Mouse (Mus musculus) CH12.LX (cell line): Measurements from ENCODE around the gene Uts2r. TPM values are rescaled to one million over a fixed set of nuclear protein-coding genes. Genes with fewer than 3 reads are reported as not detected.

ENCODE experiments used
- DNase-seq: peaks from one replicate; pipeline ENCODE4 v3.0.0-alpha.2; 2013; ENCODE audit errors: extremely low read depth
- H3K27ac ChIP-seq: 2 replicates; pipeline ENCODE4 v1.5.1; 2012; ENCODE audit warnings: low read depth, mild to moderate bottlenecking, control low read depth, moderate library complexity; ENCODE audit not compliant: insufficient read depth
- H3K27me3 ChIP-seq: replicated peaks from 2 replicates; pipeline ENCODE3; 2012; ENCODE audit warnings: inconsistent platforms
- H3K36me3 ChIP-seq, 2 experiments: replicated peaks in 1 of 2; 2 replicates each; pipeline versions ENCODE3 to v1.6.1; 2012; ENCODE audit warnings: inconsistent platforms in 1 of 2, low read length in 1 of 2, mild to moderate bottlenecking in 1 of 2, mixed read lengths in 1 of 2, moderate library complexity in 1 of 2; ENCODE audit not compliant: control insufficient read depth in 1 of 2, insufficient read depth in 1 of 2
- H3K4me1 ChIP-seq, 2 experiments: 2 replicates each; pipeline ENCODE4 v1.6.1; 2012; ENCODE audit warnings: inconsistent platforms in 1 of 2, moderate library complexity in 1 of 2; ENCODE audit not compliant: insufficient read depth in 2 of 2, control insufficient read depth in 1 of 2
- H3K4me2 ChIP-seq: 2 replicates; pipeline ENCODE4 v1.6.1; 2012; ENCODE audit warnings: low read depth, mild to moderate bottlenecking, control low read depth; ENCODE audit not compliant: poor library complexity, insufficient read depth, severe bottlenecking
- H3K4me3 ChIP-seq, 3 experiments: fragments of 150-350 bp in 1 of 3; sonication (generic) in 1 of 3; replicated peaks in 1 of 3; 2 replicates each; pipeline versions ENCODE3 to v1.5.1; 2011 to 2012; ENCODE audit warnings: low read depth in 2 of 3, low read length in 2 of 3, mild to moderate bottlenecking in 2 of 3, moderate library complexity in 2 of 3, control low read depth in 1 of 3, improper control_type of control experiment in 1 of 3, inconsistent platforms in 1 of 3, mixed read lengths in 1 of 3; ENCODE audit not compliant: poor library complexity in 1 of 3
- H3K79me2 ChIP-seq: replicated peaks from 2 replicates; pipeline ENCODE4 v1.6.1; 2012; ENCODE audit warnings: mild to moderate bottlenecking, moderate library complexity; ENCODE audit not compliant: control insufficient read depth, poor library complexity, insufficient read depth, severe bottlenecking; ENCODE audit errors: extremely low read depth
- H3K9ac ChIP-seq: 2 replicates; pipeline ENCODE4 v1.6.1; 2012; ENCODE audit warnings: low read depth, mild to moderate bottlenecking, control low read depth, moderate library complexity; ENCODE audit not compliant: insufficient read depth
- H3K9me3 ChIP-seq: replicated peaks from 2 replicates; pipeline ENCODE3; 2012; ENCODE audit warnings: low read length, inconsistent platforms, mixed read lengths
- BHLHE40 ChIP-seq: IDR thresholded peaks from 2 replicates; pipeline ENCODE4 v1.6.1; 2011; ENCODE audit warnings: mild to moderate bottlenecking, low read depth, low read length, improper control_type of control experiment
- CHD2 ChIP-seq: IDR thresholded peaks from 2 replicates; pipeline ENCODE4 v1.6.1; 2011; ENCODE audit warnings: low read length, improper control_type of control experiment
- CTCF ChIP-seq, 2 experiments: IDR thresholded peaks in 1 of 2; conservative IDR thresholded peaks in 1 of 2; 2 replicates each; pipeline ENCODE4 v1.5.1; 2011 to 2012; ENCODE audit warnings: low read depth in 2 of 2, low read length in 2 of 2, improper control_type of control experiment in 1 of 2, inconsistent platforms in 1 of 2, mild to moderate bottlenecking in 1 of 2, moderate library complexity in 1 of 2
- E2F4 ChIP-seq: IDR thresholded peaks from 2 replicates; pipeline ENCODE4 v1.6.1; 2011; ENCODE audit warnings: low read depth, low read length, improper control_type of control experiment; ENCODE audit not compliant: insufficient replicate concordance
- ELF1 ChIP-seq: IDR thresholded peaks from 2 replicates; pipeline ENCODE4 v1.6.1; 2014; ENCODE audit warnings: low read depth, mild to moderate bottlenecking, inconsistent platforms, low read length, improper control_type of control experiment
- GABPA ChIP-seq: IDR thresholded peaks from 2 replicates; pipeline ENCODE4 v1.6.1; 2012; ENCODE audit warnings: low read depth, low read length, improper control_type of control experiment, inconsistent platforms; ENCODE audit not compliant: insufficient replicate concordance
- HCFC1 ChIP-seq: IDR thresholded peaks from 2 replicates; pipeline ENCODE4 v1.6.1; 2012; ENCODE audit warnings: low read depth, mild to moderate bottlenecking, inconsistent platforms, low read length, improper control_type of control experiment
- IRF4 ChIP-seq: IDR thresholded peaks from 2 replicates; pipeline ENCODE4 v1.6.1; 2014; ENCODE audit warnings: low read depth, mild to moderate bottlenecking, inconsistent platforms, low read length, improper control_type of control experiment
- JUN ChIP-seq: IDR thresholded peaks from 2 replicates; pipeline ENCODE4 v1.6.1; 2011; ENCODE audit warnings: low read depth, mild to moderate bottlenecking, low read length, improper control_type of control experiment, moderate library complexity; ENCODE audit not compliant: insufficient read depth
- JUND ChIP-seq: conservative IDR thresholded peaks from 2 replicates; pipeline ENCODE4 v1.6.1; 2011; ENCODE audit warnings: low read depth, low read length, improper control_type of control experiment
- KAT2A ChIP-seq: IDR thresholded peaks from 2 replicates; pipeline ENCODE4 v1.6.1; 2012; ENCODE audit warnings: low read length, improper control_type of control experiment, inconsistent platforms; ENCODE audit not compliant: insufficient replicate concordance
- MAFK ChIP-seq: IDR thresholded peaks from 2 replicates; pipeline ENCODE4 v1.6.1; 2011; ENCODE audit warnings: low read length, improper control_type of control experiment; ENCODE audit not compliant: insufficient replicate concordance
- MAX ChIP-seq: IDR thresholded peaks from 2 replicates; pipeline ENCODE4 v1.6.1; 2011; ENCODE audit warnings: low read length, improper control_type of control experiment
- MAZ ChIP-seq: IDR thresholded peaks from 2 replicates; pipeline ENCODE4 v1.6.1; 2012; ENCODE audit warnings: low read depth, mild to moderate bottlenecking, inconsistent platforms, low read length, improper control_type of control experiment, moderate library complexity
- MEF2A ChIP-seq: IDR thresholded peaks from 2 replicates; pipeline ENCODE4 v1.6.1; 2014; ENCODE audit warnings: low read depth, mild to moderate bottlenecking, inconsistent platforms, low read length, improper control_type of control experiment, borderline replicate concordance
- MXI1 ChIP-seq: IDR thresholded peaks from 2 replicates; pipeline ENCODE4 v1.6.1; 2011; ENCODE audit warnings: mild to moderate bottlenecking, low read depth, low read length, improper control_type of control experiment
- MYC ChIP-seq: IDR thresholded peaks from 2 replicates; pipeline ENCODE4 v1.6.1; 2011; ENCODE audit warnings: low read depth, mild to moderate bottlenecking, improper control_type of control experiment, low read length
- NELFE ChIP-seq: IDR thresholded peaks from 2 replicates; pipeline ENCODE4 v1.6.1; 2011; ENCODE audit warnings: low read depth, low read length, improper control_type of control experiment
- NRF1 ChIP-seq: IDR thresholded peaks from 2 replicates; pipeline ENCODE4 v1.6.1; 2014; ENCODE audit warnings: low read depth, mild to moderate bottlenecking, inconsistent platforms, low read length, improper control_type of control experiment, moderate library complexity
- POLR2A ChIP-seq: IDR thresholded peaks from 2 replicates; pipeline ENCODE4 v1.6.1; 2011; ENCODE audit warnings: low read depth, mild to moderate bottlenecking, improper control_type of control experiment, low read length
- POLR2AphosphoS2 ChIP-seq: IDR thresholded peaks from 2 replicates; pipeline ENCODE4 v1.6.1; 2011; ENCODE audit warnings: low read depth, low read length, improper control_type of control experiment
- RAD21 ChIP-seq: IDR thresholded peaks from 2 replicates; pipeline ENCODE4 v1.6.1; 2011; ENCODE audit warnings: low read depth, mild to moderate bottlenecking, low read length, improper control_type of control experiment, moderate library complexity
- RCOR1 ChIP-seq: conservative IDR thresholded peaks from 2 replicates; pipeline ENCODE4 v1.6.1; 2012; ENCODE audit warnings: low read depth, mild to moderate bottlenecking, inconsistent platforms, low read length, improper control_type of control experiment
- SIN3A ChIP-seq: IDR thresholded peaks from 2 replicates; pipeline ENCODE4 v1.6.1; 2012; ENCODE audit warnings: low read length, improper control_type of control experiment, inconsistent platforms
- TBP ChIP-seq: conservative IDR thresholded peaks from 2 replicates; pipeline ENCODE4 v1.6.1; 2011; ENCODE audit warnings: low read depth, low read length, improper control_type of control experiment
- TCF12 ChIP-seq: IDR thresholded peaks from 2 replicates; pipeline ENCODE4 v1.6.1; 2014; ENCODE audit warnings: low read depth, mild to moderate bottlenecking, inconsistent platforms, low read length, improper control_type of control experiment
- UBTF ChIP-seq: IDR thresholded peaks from 2 replicates; pipeline ENCODE4 v1.6.1; 2012; ENCODE audit warnings: low read depth, mild to moderate bottlenecking, inconsistent platforms, low read length, improper control_type of control experiment, moderate library complexity
- USF1 ChIP-seq: IDR thresholded peaks from 2 replicates; pipeline ENCODE4 v1.6.1; 2014; ENCODE audit warnings: low read depth, mild to moderate bottlenecking, inconsistent platforms, low read length, improper control_type of control experiment
- USF2 ChIP-seq: conservative IDR thresholded peaks from 2 replicates; pipeline ENCODE4 v1.6.1; 2011; ENCODE audit warnings: low read depth, low read length, improper control_type of control experiment
- ZC3H11A ChIP-seq: IDR thresholded peaks from 2 replicates; pipeline ENCODE4 v1.6.1; 2012; ENCODE audit warnings: low read depth, mild to moderate bottlenecking, inconsistent platforms, low read length, improper control_type of control experiment
- ZKSCAN1 ChIP-seq: IDR thresholded peaks from 2 replicates; pipeline ENCODE4 v1.6.1; 2012; ENCODE audit warnings: low read depth, inconsistent platforms, low read length, improper control_type of control experiment, borderline replicate concordance
- ZMIZ1 ChIP-seq: IDR thresholded peaks from 2 replicates; pipeline ENCODE4 v1.6.1; 2012; ENCODE audit warnings: low read depth, mild to moderate bottlenecking, inconsistent platforms, low read length, improper control_type of control experiment
- ZNF384 ChIP-seq: IDR thresholded peaks from 2 replicates; pipeline ENCODE4 v1.6.1; 2012; ENCODE audit warnings: low read depth, low read length, improper control_type of control experiment, inconsistent platforms
- dilution Hi-C: fragments of 300-500 bp; cut with MboI; formaldehyde crosslinking; loops from 2 replicates; pipeline ENCODE4 v1.14.3; 2020; ENCODE audit warnings: low sequenced_read_pairs; ENCODE audit not compliant: extremely low pct_unique_long_range_greater_than_20kb, extremely low pct_ligation_motif_present
- in situ Hi-C: fragments of 300-500 bp; cut with MboI; formaldehyde crosslinking; loops from 3 replicates; pipeline ENCODE4 v1.14.3; 2019; ENCODE audit warnings: low sequenced_read_pairs, low pct_ligation_motif_present, low pct_unique_long_range_greater_than_20kb, mixed read lengths
- polyA plus RNA-seq: library from polyadenylated mRNA; unstranded; fragments of >175 nt; gene quantifications from 2 replicates; pipeline ENCODE4 v1.2.1, GENCODE M21; 2012; ENCODE audit warnings: low read depth; ENCODE audit not compliant: insufficient read length
- total RNA-seq, 2 experiments: library from RNA; depleted of rRNA; stranded (reverse); fragments of 300-350 nt in 1 of 2; fragments of >200 nt in 1 of 2; gene quantifications; 2 replicates each; pipeline ENCODE4 v1.2.3; 2012 to 2014

Uts2r gene
- total and polyA plus RNA-seq, 3 experiments = not detected

DNA sequence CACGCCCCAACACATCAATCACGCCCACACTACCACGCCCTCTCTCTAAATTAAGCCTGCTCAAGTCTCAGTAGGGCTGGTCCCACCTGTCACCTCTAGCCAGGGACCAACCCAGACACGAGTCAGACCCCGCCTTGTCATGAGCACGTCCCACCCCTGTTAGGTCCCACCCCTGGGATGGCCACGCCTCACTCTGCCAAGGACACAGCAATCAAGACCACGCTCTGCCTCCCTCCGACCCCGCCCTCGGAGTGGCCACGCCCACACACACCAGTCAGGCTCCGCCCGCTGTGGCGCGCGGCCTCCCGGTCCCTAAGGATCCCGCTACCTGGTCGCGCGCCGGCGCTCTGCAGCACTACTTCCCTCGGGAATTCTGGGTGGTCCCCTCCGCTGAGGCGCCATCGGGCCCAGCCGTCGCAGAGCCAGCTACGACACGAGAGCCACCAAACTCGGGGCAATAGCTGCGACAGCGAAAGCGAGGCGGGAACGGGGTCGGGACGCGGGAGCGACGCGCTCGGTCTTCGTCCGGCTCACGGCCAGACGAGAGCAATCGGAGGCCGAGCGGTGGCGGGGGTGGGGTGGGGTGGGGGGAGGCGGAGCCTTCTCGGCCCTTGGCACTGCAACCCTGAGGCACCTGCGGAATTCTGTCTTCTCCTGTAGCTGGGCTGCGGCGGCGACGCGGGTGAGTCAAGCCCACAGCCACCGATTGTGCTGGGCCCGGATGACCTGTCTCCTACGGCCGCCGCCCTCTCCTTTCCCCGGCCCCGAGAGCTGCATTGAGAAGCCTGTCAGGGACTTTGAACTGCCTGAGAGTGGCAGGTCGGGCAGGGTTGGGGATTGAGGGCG lies 44.3 kb downstream of the Uts2r start, which contains the start of the genes Hexdc and Ogfod3:
Gene Hexdc (plus strand): TSS at position 273 of the 846 bp plus-strand sequence.
Gene Ogfod3 (minus strand): TSS at position 551 of the 846 bp plus-strand sequence.
- in situ Hi-C loops (loop anchor here (5.0 kb wide), 1 partner anchor 142 kb away; the partner anchor contains the start of gene Sectm1b), dilution Hi-C loops (no loop called here)
- Histone ChIP-seq H3K4me1 (peaks cover 4 to 19% of the 10 kb centered on the region in 2 experiments), H3K9me3 (no peaks in the 10 kb centered on the region), H3K79me2 (no peaks in the 10 kb centered on the region), H3K36me3 (peaks cover 0 to 23% of the 10 kb centered on the region in 2 experiments), H3K27ac (peak within 1 kb of the TSS; percentile 64), H3K27me3 (no peaks in the 10 kb centered on the region), H3K4me2 (peak within 1 kb of the TSS; percentile 86), H3K9ac (peak within 1 kb of the TSS; percentile 81), H3K4me3 (peak within 1 kb of the TSS; percentile 75 to 89 (median 88))
- DNase-seq = peak; percentile 100
- TF ChIP-seq JUND = no peak
- peak; percentile 96 for TF ChIP-seq ZMIZ1
- TF ChIP-seq TCF12 = peak; percentile 67
- 0 out of 2 replicates have a peak, but pooled peaks have one; percentile 25 for TF ChIP-seq BHLHE40
- no peak for TF ChIP-seq CTCF (conservative IDR thresholded peaks at IDR 0.05 in 1 of 2, IDR thresholded peaks at IDR 0.05 in 1 of 2; ENCODE audit: low read depth in 2 of 2, low read length in 2 of 2)
- no peak for TF ChIP-seq JUN
- TF ChIP-seq ZC3H11A = no peak
- no peak for TF ChIP-seq ZNF384
- TF ChIP-seq ELF1 = peak; percentile 65
- no peak for TF ChIP-seq ZKSCAN1
- peak; percentile 85; the same call in 1 of the 2 replicates for TF ChIP-seq E2F4
- peak; percentile 91 for TF ChIP-seq SIN3A
- TF ChIP-seq MEF2A = peak; percentile 60
- peak; percentile 90 for TF ChIP-seq POLR2A
- peak; percentile 86; the same call in 1 of the 2 replicates for TF ChIP-seq POLR2AphosphoS2
- 0 out of 2 replicates have a peak, but pooled peaks have one; percentile 40 for TF ChIP-seq RCOR1
- peak; percentile 60; the same call in 1 of the 2 replicates for TF ChIP-seq KAT2A
- peak; percentile 72 for TF ChIP-seq IRF4
- TF ChIP-seq NELFE = peak; percentile 94
- TF ChIP-seq MYC = peak; percentile 78
- TF ChIP-seq CHD2 = peak; percentile 79
- no peak; the same call in 1 of the 2 replicates for TF ChIP-seq GABPA
- no peak for TF ChIP-seq USF1
- no peak for TF ChIP-seq MAFK
- no peak; the same call in 1 of the 2 replicates for TF ChIP-seq MAX
- 0 out of 2 replicates have a peak, but pooled peaks have one; percentile 60 for TF ChIP-seq UBTF
- peak; percentile 80 for TF ChIP-seq HCFC1
- TF ChIP-seq MXI1 = peak; percentile 97; the same call in 1 of the 2 replicates
- no peak for TF ChIP-seq TBP
- TF ChIP-seq RAD21 = no peak
- TF ChIP-seq NRF1 = peak; percentile 78
- no peak for TF ChIP-seq USF2
- peak; percentile 90 for TF ChIP-seq MAZ
